Mouse (Mus musculus) olfactory bulb, adult 2 months (tissue): ENCODE measurements around the gene Rgs3.

Experiments used
- CTCF ChIP-seq: fragments of 200-500 bp; IDR thresholded peaks from 2 replicates; pipeline ENCODE4 v1.5.1; 2012; ENCODE audit warnings: low read depth, mild to moderate bottlenecking, low read length, moderate library complexity; ENCODE audit not compliant: insufficient read depth
- POLR2A ChIP-seq: fragments of 200-500 bp; IDR thresholded peaks from 2 replicates; pipeline ENCODE4 v1.6.1; 2012; ENCODE audit warnings: mild to moderate bottlenecking, low read depth, low read length, moderate library complexity; ENCODE audit not compliant: insufficient read depth

GRCm38 (mm10) chr4:62561630-62562001 lies 2.0 kb downstream of the Rgs3 start:
- TF ChIP-seq CTCF: no peak
- TF ChIP-seq POLR2A: no peak
